Mouse (Mus musculus) G1E (cell line): ENCODE measurements around the gene AU041133. TPM values are rescaled to one million over a fixed set of nuclear protein-coding genes. Genes with fewer than 3 reads are reported as not detected.
"Not testable (repeated sequence)": the region's sequence is repeated elsewhere in the genome, so short reads cannot be mapped to it uniquely, and the experiment has no call there.

Source experiments
- ATAC-seq: 2 replicates; pipeline ENCODE4 v1.8.0; 2016; ENCODE audit warnings: mild to moderate bottlenecking; ENCODE audit not compliant: insufficient number of reproducible peaks, poor library complexity, low FRiP score, severe bottlenecking; ENCODE audit errors: extremely low read depth
- DNase-seq: peaks from one replicate; pipeline ENCODE4 v3.0.0; 2012; ENCODE audit warnings: low spot score
- H3K27me3 ChIP-seq: 2 replicates; pipeline ENCODE4 v1.6.1; 2012; ENCODE audit warnings: mild to moderate bottlenecking, low read length, inconsistent platforms; ENCODE audit not compliant: insufficient read depth
- H3K36me3 ChIP-seq: replicated peaks from 2 replicates; pipeline ENCODE3; 2012; ENCODE audit warnings: mild to moderate bottlenecking, inconsistent platforms
- H3K4me1 ChIP-seq: 2 replicates; pipeline ENCODE4 v1.6.1; 2012; ENCODE audit warnings: low read depth, low read length, inconsistent platforms, mixed read lengths; ENCODE audit not compliant: insufficient read depth
- H3K4me3 ChIP-seq: 2 replicates; pipeline ENCODE4 v1.5.1; 2012; ENCODE audit warnings: low read depth, mild to moderate bottlenecking, inconsistent platforms, low read length, moderate library complexity, mixed read lengths
- H3K9me3 ChIP-seq: replicated peaks from 2 replicates; pipeline ENCODE4 v1.6.1; 2012; ENCODE audit warnings: inconsistent platforms
- CTCF ChIP-seq: IDR thresholded peaks from 2 replicates; pipeline ENCODE4 v1.5.1; 2012; ENCODE audit warnings: low read depth, low read length, inconsistent platforms, mixed read lengths
- GATA1 ChIP-seq: IDR thresholded peaks from 2 replicates; pipeline ENCODE4 v1.6.1; 2012; ENCODE audit warnings: borderline replicate concordance, low read length, inconsistent platforms, mixed read lengths
- GATA2 ChIP-seq: IDR thresholded peaks from 2 replicates; pipeline ENCODE4 v1.6.1; 2012; ENCODE audit warnings: low read depth, low read length, inconsistent platforms, borderline replicate concordance
- POLR2AphosphoS5 ChIP-seq: IDR thresholded peaks from 2 replicates; pipeline ENCODE4 v1.6.1; 2012; ENCODE audit warnings: low read depth, low read length, inconsistent platforms; ENCODE audit not compliant: insufficient replicate concordance
- TAL1 ChIP-seq: conservative IDR thresholded peaks from 2 replicates; pipeline ENCODE4 v1.6.1; 2012; ENCODE audit warnings: low read depth, low read length, inconsistent platforms, mixed read lengths
- polyA plus RNA-seq: library from polyadenylated mRNA; stranded (reverse); fragments of >175 nt; gene quantifications from 2 replicates; pipeline ENCODE4 v1.2.3, GENCODE M21; 2012
- total RNA-seq, 2 experiments: library from RNA; stranded (forward) in 1 of 2; stranded (reverse) in 1 of 2; fragments of 200-1000 nt in 1 of 2; fragments of >200 nt in 1 of 2; fragmentation: Nextera tagmentation in 1 of 2; gene quantifications; 2 replicates each; pipeline ENCODE4 v1.2.3; 2014 to 2017

The AU041133 gene
- total RNA-seq (2014; fragmentation: Nextera tagmentation) = 14.1 and 14.4 TPM in 2 replicates
- total RNA-seq (2017) = 11.6 and 12.2 TPM in 2 replicates
- 0.09 and 0.18 TPM in 2 replicates for polyA plus RNA-seq

DNA sequence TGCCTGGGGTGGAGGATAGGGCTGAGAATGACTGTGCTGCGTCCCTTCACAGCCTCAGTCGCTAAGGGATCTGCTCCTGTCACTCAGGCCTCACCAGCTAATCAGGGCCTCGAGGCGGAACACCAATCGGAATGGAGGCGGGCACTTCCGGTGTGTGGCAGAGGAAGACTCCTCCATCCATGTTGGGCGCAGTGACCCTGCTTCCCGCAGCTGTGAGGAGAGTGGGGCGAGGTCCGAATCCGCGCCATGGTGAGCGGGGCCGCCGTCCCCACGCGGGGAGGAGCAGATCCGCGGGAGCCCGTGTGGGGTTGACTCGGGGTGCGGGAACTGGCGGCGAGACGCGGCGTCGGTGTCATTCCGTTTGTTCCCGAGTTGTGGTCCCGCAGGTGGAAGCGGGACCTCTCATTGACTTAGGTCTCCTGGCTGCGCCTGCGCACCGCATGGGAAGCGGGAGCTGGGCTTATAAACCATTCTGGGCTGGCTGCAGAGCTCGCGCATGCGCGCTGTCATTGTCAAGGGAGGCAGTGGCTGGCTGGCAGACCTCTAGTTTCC, at the start of gene AU041133:
AU041133 (plus strand) TSS at position 164 of the 552 bp plus-strand sequence.
- Histone ChIP-seq H3K36me3 (peaks cover 21% of the 10 kb centered on the region), H3K9me3 (peaks cover 21% of the 10 kb centered on the region), H3K27me3 (no peaks in the 10 kb centered on the region), H3K4me3 (peak within 1 kb of the TSS; percentile 82), H3K4me1 (peaks cover 18% of the 10 kb centered on the region)
- peak; percentile 89 for DNase-seq
- TF ChIP-seq POLR2AphosphoS5 (peak; percentile 73; the same call in 1 of the 2 replicates), GATA2 (no peak)
- peak; percentile 99 for ATAC-seq

GRCm38 (mm10) chr10:82082728-82083621, 44.8 kb upstream of the AU041133 start, which contains the start of gene BC024063:
TSS of gene BC024063 (plus strand) at chr10:82083353.
- H3K27me3 ChIP-seq, H3K36me3 ChIP-seq, H3K9me3 ChIP-seq, H3K4me1 ChIP-seq: not testable (repeated sequence)
- ATAC-seq (peak; percentile 99), DNase-seq (peak; percentile 76)
- H3K4me3 ChIP-seq = peak within 1 kb of the TSS; percentile 75

- peak overlapping the region; percentile 75 for H3K4me3 ChIP-seq
- ATAC-seq, DNase-seq, H3K36me3 ChIP-seq, H3K9me3 ChIP-seq, H3K4me1 ChIP-seq, H3K27me3 ChIP-seq: not testable (repeated sequence)
Observed at GRCm38 (mm10) chr10:82083622-82083971, 44.2 kb upstream of the AU041133 start.

- Histone ChIP-seq H3K4me3 (no peak overlapping the region), H3K4me1 (no peaks in the 10 kb centered on the region), H3K36me3 (no peaks in the 10 kb centered on the region), H3K9me3 (peaks cover 12% of the 10 kb centered on the region), H3K27me3 (no peaks in the 10 kb centered on the region)
- ATAC-seq (no peak), DNase-seq (no peak)
- no peak for TF ChIP-seq GATA2
- no peak for TF ChIP-seq POLR2AphosphoS5
- TF ChIP-seq GATA1 = no peak
- TF ChIP-seq TAL1 = no peak
- no peak for TF ChIP-seq CTCF
Observed at GRCm38 (mm10) chr10:82117206-82117605, 10.6 kb upstream of the AU041133 start.

- DNase-seq = no peak
- H3K4me1 ChIP-seq = no peaks in the 10 kb centered on the region
- no peak; the same call in 1 of the 2 replicates for ATAC-seq
- peaks cover 24% of the 10 kb centered on the region for H3K9me3 ChIP-seq
- TF ChIP-seq CTCF (no peak), GATA1 (no peak), POLR2AphosphoS5 (no peak), TAL1 (no peak), GATA2 (no peak)
- H3K27me3 ChIP-seq = no peaks in the 10 kb centered on the region
- H3K36me3 ChIP-seq = peaks cover 47% of the 10 kb centered on the region
- no peak overlapping the region for H3K4me3 ChIP-seq
Observed at GRCm38 (mm10) chr10:82145282-82145681, 17.5 kb downstream of the AU041133 start.

- H3K27me3 ChIP-seq = no peaks in the 10 kb centered on the region
- DNase-seq (no peak), ATAC-seq (no peak)
- no peak overlapping the region for H3K4me3 ChIP-seq
- TF ChIP-seq GATA2 (no peak), POLR2AphosphoS5 (no peak), CTCF (no peak), GATA1 (no peak), TAL1 (no peak)
- H3K36me3 ChIP-seq = peaks cover 59% of the 10 kb centered on the region
- H3K4me1 ChIP-seq = no peaks in the 10 kb centered on the region
- peaks cover 45% of the 10 kb centered on the region for H3K9me3 ChIP-seq
Observed at GRCm38 (mm10) chr10:82147571-82147970, 19.8 kb downstream of the AU041133 start.
